Mouse (Mus musculus): ENCODE results near the gene Osbpl7.

DNA sequence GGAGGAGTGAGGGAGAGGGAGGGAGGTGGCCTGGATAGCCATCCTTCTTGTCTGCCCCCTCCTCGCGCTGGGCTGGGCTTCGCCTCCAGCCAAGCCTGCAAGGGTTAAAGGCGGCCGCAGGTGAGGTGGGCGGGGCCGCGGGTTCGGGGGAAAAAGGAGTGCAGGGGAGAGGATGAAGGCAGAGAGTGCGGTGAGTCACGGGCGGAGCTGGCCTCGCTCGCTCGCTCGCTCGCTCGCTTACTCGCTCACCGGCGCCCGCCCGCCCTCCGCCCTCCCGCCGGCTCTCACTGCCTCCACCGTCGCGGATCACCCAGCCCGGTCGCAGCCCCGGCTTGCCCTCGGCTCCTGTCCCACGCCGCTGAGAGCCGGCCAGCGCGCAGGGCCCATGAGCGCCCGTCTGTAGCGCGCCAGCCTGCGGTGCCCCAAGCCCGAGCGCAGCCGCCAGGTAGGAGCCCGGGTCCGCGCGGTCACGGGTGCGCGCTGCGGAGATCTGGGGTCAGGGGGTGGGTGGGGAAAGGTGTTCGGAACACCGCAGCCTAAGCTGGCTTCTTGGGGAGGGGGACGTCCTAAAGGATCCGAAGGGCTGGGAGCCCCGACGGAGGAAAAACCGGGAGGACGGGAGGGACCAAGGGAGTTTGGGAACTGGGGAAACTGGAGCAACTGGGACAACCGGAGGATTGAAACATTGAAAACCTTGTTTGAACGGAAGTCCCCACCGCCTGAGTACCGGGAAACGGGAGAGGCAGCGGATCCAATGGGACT lies 31.7 kb upstream of the Osbpl7 start:
- TF ChIP-seq CTCF (IDR thresholded peaks at IDR 0.05 in 2 of 3, conservative IDR thresholded peaks at IDR 0.05 in 1 of 3; ENCODE audit: control insufficient read depth in 1 of 3, insufficient read depth in 1 of 3, low read depth in 2 of 3, low read length in 3 of 3, poor library complexity in 1 of 3, severe bottlenecking in 1 of 3) (no peak), MAX (IDR thresholded peaks at IDR 0.05; ENCODE audit: low read length) (no peak), USF1 (IDR thresholded peaks at IDR 0.05; ENCODE audit: low read depth, low read length) (no peak), MXI1 (IDR thresholded peaks at IDR 0.05; ENCODE audit: low read depth, low read length) (no peak), MAZ (IDR thresholded peaks at IDR 0.05; ENCODE audit: low read depth, low read length) (no peak), BHLHE40 (IDR thresholded peaks at IDR 0.05; ENCODE audit: borderline replicate concordance, low read depth, low read length) (no peak), ETS1 (IDR thresholded peaks at IDR 0.05; ENCODE audit: low read depth, low read length) (no peak), USF2 (IDR thresholded peaks at IDR 0.05; ENCODE audit: borderline replicate concordance in 1 of 2, insufficient read depth in 1 of 2, low read depth in 1 of 2, low read length in 2 of 2) (no peak), HCFC1 (IDR thresholded peaks at IDR 0.05; ENCODE audit: low read depth, low read length) (no peak), POLR2A (IDR thresholded peaks at IDR 0.05; ENCODE audit: control insufficient read depth in 1 of 2, insufficient read depth in 1 of 2, low read depth in 1 of 2, low read length in 2 of 2, poor library complexity in 1 of 2) (no peak), RCOR1 (IDR thresholded peaks at IDR 0.05; ENCODE audit: low read depth, low read length) (no peak), ZMIZ1 (IDR thresholded peaks at IDR 0.05; ENCODE audit: low read depth, low read length) (no peak), E2F4 (IDR thresholded peaks at IDR 0.05; ENCODE audit: borderline replicate concordance, low read depth, low read length) (no peak)

Measured in MEL (cell line).